Mouse (Mus musculus): ENCODE results near the gene Uhrf1bp1.
"Not testable (repeated sequence)": the region's sequence is repeated elsewhere in the genome, so short reads cannot be mapped to it uniquely, and the experiment has no call there.

The Uhrf1bp1 gene

GRCm38 (mm10) chr17:27856265-27856797 is at the start of gene Uhrf1bp1:
Gene Uhrf1bp1 (plus strand): TSS chr17:27856441.
- peak; percentile 62 for DNase-seq (ENCODE audit: low read depth, low spot score)

- DNase-seq (ENCODE audit: low read depth, low spot score) = no peak
Observed at GRCm38 (mm10) chr17:27807542-27808078, 48.6 kb upstream of the Uhrf1bp1 start.

DNA sequence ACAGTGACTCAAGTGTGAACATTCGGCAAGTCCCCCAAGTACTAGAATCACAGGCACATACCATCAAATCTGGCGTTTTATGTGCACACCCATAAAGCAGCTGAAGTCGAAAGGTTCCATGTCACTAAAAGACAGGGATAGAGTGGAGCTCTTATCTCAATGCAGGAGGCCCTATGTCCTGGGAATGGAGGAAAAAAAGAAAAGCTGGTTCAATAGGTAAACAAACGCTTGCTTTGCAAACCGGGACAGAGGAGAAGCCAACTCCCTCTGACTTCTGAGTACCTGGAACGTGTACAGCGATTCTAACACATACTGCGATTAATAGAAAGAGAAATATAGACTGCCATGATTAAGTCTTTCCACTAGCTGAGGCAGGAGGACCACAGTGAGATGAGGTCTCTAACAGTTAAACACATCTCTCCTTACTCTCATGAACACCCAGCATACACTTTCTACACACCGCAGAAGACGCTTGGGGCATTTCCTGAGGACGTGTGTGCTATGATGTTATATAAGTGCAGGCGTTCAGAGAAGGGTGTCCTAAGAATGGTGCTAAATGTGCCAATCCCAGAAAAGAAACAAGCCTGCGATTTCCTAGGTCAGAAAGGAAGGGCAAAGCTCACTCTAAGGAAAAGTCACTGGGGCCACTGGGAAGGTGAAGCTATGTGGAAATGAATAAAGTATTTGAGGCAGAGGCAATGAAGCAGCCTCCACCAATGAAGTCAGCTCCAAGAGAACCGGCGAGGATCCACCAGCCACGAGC is 45.5 kb upstream of the Uhrf1bp1 start:
- no peak for DNase-seq (ENCODE audit: low read depth, low spot score)

DNA sequence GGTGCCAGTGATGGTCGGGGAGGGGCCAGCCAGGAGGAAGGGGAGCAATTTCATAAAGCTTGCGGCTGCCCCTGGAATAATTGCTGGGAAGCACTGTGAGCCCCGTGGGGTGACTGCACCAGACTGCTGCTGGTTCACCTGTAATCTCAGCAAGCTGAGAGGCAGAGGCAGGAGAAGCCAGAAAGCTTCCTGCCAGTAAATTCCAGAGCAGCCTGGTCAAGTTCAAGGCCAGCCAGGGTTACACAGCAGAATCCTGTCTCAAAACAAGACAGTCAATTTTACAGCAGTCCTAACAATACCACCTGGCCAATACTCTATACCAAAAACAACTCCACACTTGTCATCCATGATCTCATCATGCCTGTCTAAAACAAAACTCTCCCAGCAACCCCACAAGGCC is 44.3 kb upstream of the Uhrf1bp1 start:
- DNase-seq (ENCODE audit: low read depth, low spot score) = no peak

DNA sequence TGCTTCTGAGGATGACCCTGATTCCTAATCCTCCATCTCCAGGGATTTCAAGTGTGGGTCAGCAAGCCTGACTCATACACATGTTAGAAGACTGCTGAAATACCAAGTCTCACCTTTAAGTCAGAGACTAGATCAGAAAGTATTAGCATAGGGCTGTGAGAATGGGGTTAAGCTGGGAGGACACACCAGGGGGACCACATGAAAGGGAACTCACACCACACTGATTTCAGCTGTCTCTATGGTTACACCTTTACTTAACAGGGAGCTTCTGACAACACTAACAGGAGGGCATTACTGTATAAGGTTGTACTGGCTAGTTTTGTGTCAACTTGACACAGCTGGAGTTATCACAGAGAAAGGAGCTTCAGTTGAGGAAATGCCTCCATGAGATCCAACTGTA is 41.6 kb upstream of the Uhrf1bp1 start:
- DNase-seq (ENCODE audit: low read depth, low spot score) = no peak

GRCm38 (mm10) chr17:27819011-27819410 is 37.2 kb upstream of the Uhrf1bp1 start:
- DNase-seq (ENCODE audit: low read depth, low spot score) = no peak

- DNase-seq (ENCODE audit: low read depth, low spot score) = no peak
Observed at GRCm38 (mm10) chr17:27819521-27819970, 36.7 kb upstream of the Uhrf1bp1 start.

GRCm38 (mm10) chr17:27819971-27820567 is 36.2 kb upstream of the Uhrf1bp1 start:
- no peak for DNase-seq (ENCODE audit: low read depth, low spot score)

- peak; percentile 99 for DNase-seq (ENCODE audit: low read depth, low spot score)
Observed at GRCm38 (mm10) chr17:27820568-27821406, 35.5 kb upstream of the Uhrf1bp1 start, which contains the start of gene D17Wsu92e. Gene D17Wsu92e (minus strand): TSS chr17:27820648.

DNA sequence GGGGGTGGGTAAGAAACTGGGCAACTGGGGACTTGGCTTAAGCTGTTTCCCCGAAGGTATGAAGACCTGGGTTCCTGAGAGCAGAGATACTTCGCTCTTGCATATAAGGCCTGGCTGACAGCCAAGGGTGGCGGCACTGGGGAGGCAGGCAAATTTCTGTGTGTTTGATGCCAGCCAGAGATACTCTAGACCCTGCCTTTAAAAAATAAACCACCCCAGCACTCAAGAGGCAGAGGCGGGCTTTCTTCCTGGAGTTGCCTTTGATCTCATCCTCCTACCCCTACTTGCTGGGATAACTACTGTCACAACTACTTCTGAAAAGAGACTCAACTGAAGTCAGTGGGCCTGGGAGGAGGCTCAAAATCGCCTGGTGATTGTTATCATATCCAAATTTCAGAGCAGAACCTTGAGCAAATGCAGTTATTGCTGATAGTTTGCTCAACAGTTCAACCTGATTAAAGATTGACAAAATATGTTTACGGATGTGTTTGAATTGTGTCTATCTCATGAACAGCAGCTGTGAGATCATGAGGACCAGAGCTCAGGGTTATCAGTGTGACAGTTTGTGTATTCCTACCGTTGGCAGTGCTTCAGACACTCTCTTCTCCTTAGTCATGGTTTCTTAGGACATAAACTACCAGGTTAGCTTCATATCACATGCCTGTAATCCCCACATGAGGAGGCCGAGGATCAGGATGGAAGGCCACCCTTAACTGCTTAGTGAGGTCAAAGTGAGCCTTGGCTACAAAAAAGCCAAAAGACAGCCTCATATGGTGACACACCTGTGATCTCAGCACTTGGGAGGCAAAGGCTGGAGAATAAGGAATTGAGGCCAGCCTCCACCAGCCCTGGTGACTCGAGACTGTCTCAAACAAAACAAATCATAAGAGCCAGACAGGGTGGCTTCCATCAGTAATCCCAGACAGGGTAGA is 34.6 kb upstream of the Uhrf1bp1 start:
- DNase-seq (ENCODE audit: low read depth, low spot score) = no peak

DNA sequence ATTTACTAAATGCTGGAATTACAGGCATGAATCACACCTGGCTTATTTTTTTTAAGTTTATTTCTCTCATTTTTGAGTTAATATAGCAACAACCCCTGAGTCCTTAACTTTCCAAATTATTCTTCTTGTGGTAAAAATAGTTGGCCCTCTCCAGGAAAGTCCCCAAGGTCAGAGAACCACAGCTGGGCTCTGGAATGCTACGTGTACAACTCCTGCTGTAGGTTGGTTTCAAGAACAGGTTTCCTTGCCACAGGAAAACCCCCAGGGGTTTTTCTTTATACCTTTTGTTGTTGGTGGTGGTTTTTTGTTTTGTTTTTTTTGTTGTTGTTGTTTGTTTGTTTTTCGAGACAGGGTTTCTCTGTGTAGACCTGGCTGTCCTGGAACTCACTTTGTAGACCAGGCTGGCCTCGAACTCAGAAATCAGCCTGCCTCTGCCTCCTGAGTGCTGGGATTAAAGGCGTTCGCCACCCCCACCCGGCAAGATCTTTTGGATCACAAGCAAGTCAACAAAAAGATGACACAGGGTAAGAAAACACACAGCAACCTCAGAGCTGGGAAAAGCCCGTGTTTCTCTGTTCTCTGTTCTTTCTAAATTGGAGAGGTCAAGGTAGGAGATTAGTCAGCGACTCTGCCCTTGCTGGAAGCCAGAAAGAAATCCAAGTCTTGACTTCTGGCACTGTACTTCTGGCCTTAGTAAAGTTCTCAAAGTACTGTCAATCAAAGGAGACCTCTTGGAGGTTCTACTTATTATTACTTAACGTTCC is 32.9 kb upstream of the Uhrf1bp1 start:
- DNase-seq (ENCODE audit: low read depth, low spot score) = no peak

- DNase-seq (ENCODE audit: low read depth, low spot score) = no peak
Observed at GRCm38 (mm10) chr17:27824941-27825340, 31.3 kb upstream of the Uhrf1bp1 start.

- DNase-seq (ENCODE audit: low read depth, low spot score) = no peak
Observed at GRCm38 (mm10) chr17:27825539-27825938, 30.7 kb upstream of the Uhrf1bp1 start.

- peak; percentile 75 for DNase-seq (ENCODE audit: low read depth, low spot score)
Observed at GRCm38 (mm10) chr17:27825984-27826905, 30.0 kb upstream of the Uhrf1bp1 start.

DNA sequence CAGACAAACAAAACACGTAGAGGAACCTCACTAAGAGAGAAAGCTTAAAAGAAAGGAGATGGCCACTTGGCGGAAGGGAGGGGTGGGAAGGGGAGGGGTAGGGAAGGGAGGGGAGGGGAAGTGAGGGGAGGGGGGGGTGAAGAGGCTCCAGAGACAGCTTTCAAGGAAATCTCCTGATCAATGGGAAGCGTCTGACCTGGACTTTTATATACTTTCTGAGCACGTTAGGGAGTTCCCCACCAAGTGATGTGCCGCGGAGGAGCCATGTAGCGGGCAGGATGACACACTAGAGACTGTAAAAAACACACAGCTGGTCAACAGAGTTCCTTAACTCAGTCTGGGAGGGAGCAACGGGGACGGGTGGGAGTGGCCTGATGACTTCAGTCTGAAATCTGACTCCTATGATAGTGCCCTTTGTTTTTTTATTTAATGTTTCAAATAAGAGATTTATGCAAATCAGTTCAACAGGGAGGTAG is 29.3 kb upstream of the Uhrf1bp1 start:
- DNase-seq (ENCODE audit: low read depth, low spot score) = no peak

- no peak for DNase-seq (ENCODE audit: low read depth, low spot score)
Observed at GRCm38 (mm10) chr17:27827511-27827910, 28.7 kb upstream of the Uhrf1bp1 start.

DNA sequence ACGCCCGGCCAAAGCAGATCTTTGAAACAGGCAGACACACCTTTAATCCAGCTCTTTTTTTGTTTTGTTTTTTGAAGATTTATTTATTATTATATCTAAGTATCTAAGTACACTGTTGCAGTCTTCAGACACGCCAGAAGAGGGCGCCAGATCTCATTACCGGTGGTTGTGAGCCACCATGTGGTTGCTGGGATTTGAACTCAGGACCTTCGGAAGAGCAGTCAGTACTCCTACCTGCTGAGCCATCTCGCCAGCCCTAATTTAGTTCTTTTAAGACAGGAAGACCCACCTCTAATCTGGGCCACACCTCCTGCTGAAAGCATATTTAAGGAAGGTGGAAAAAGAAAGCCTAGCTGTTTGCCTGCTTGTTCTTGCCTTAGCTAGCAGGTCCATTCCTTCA is 25.8 kb upstream of the Uhrf1bp1 start:
- DNase-seq (ENCODE audit: low read depth, low spot score) = no peak

DNA sequence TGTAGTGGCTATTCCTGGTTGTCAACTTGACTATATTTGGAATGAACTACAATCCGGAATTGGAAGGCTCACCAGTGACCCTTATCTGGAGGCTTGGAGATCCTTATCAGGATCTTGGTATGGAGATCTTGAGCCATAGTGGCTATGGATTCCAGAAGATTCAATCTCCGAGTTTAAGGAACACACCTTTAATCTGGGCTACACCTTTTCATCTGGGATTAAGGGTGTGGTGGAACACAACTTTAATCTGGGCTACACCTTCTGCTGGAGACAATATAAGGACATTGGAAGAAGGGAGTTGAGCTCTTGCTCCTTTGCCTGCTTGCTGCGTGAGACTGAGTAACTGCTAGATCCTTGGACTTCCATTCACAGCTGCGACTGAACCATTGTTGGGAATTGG is 18.4 kb upstream of the Uhrf1bp1 start, which contains the start of gene Snrpc:
Gene Snrpc, plus strand, starts transcription at position 301 of the 400 bp plus-strand sequence.
- DNase-seq (ENCODE audit: low read depth, low spot score) = not testable (repeated sequence)

All from skeletal muscle tissue, adult 2 months (tissue).